Mouse (Mus musculus): Measurements from ENCODE around the gene Asic4. TPM values are rescaled to one million over a fixed set of nuclear protein-coding genes. Genes with fewer than 3 reads are reported as not detected.

The Asic4 gene
- 0.09 and 0.51 TPM in 2 replicates for polyA plus RNA-seq (2012; rRNA removed; ENCODE audit: low replicate concordance)

GRCm38 (mm10) chr1:75450314-75451005 lies at the start of gene Asic4:
Gene Asic4 (plus strand): TSS chr1:75450436.

GRCm38 (mm10) chr1:75435475-75436328 lies 14.5 kb upstream of the Asic4 start, which contains the start of gene Gmppa:
Gene Gmppa (plus strand): TSS chr1:75435930.

GRCm38 (mm10) chr1:75478916-75479634 lies 28.8 kb downstream of the Asic4 start, which contains the start of the genes Chpf and Tmem198:
Gene Chpf (minus strand): TSS chr1:75479307.
Gene Tmem198 (plus strand): TSS chr1:75479532.

GRCm38 (mm10) chr1:75505956-75506831 lies 56.0 kb downstream of the Asic4 start, which contains the start of gene Obsl1:
Gene Obsl1 (minus strand): TSS chr1:75506452.

GRCm38 (mm10) chr1:75507006-75507405 lies 56.8 kb downstream of the Asic4 start, which contains the start of gene Inha:
Gene Inha (plus strand): TSS chr1:75507077.

GRCm38 (mm10) chr1:75521321-75522031 lies 71.2 kb downstream of the Asic4 start, which contains the start of gene Stk11ip:
Gene Stk11ip (plus strand): TSS chr1:75521529.

Other genes starting within 250 kb of the Asic4 start
- gene Glb1l, start 239.6 kb upstream of the Asic4 start, polyA plus RNA-seq (2012; rRNA removed; ENCODE audit: low replicate concordance), result 23.9 and 39.1 TPM in 2 replicates
- 186 and 199 TPM in 2 replicates for gene Stk16, start 239.6 kb upstream of the Asic4 start, polyA plus RNA-seq (2012; rRNA removed; ENCODE audit: low replicate concordance)
- 15.5 and 34.7 TPM in 2 replicates for gene Tuba4a, start 230.6 kb upstream of the Asic4 start, polyA plus RNA-seq (2012; rRNA removed; ENCODE audit: low replicate concordance)
- gene A630095N17Rik, start 218.3 kb upstream of the Asic4 start, polyA plus RNA-seq (2012; rRNA removed; ENCODE audit: low replicate concordance), result not detected in 2 replicates
- 42.8 TPM in 2 replicates for gene Dnajb2, start 214.0 kb upstream of the Asic4 start, polyA plus RNA-seq (2012; rRNA removed; ENCODE audit: low replicate concordance)
- gene Ptprn, start 185.9 kb upstream of the Asic4 start, polyA plus RNA-seq (2012; rRNA removed; ENCODE audit: low replicate concordance), result 0.04 TPM in 2 replicates
- not detected in 2 replicates for gene Resp18, start 172.0 kb upstream of the Asic4 start, polyA plus RNA-seq (2012; rRNA removed; ENCODE audit: low replicate concordance)
- 152 and 178 TPM in 2 replicates for gene Dnpep, start 132.4 kb upstream of the Asic4 start, polyA plus RNA-seq (2012; rRNA removed; ENCODE audit: low replicate concordance)
- gene Des, start 90.1 kb upstream of the Asic4 start, polyA plus RNA-seq (2012; rRNA removed; ENCODE audit: low replicate concordance), result 47.0 and 310 TPM in 2 replicates
- gene Speg, start 75.1 kb upstream of the Asic4 start, polyA plus RNA-seq (2012; rRNA removed; ENCODE audit: low replicate concordance), result 20.5 and 125 TPM in 2 replicates
- gene Gmppa, start 14.5 kb upstream of the Asic4 start, polyA plus RNA-seq (2012; rRNA removed; ENCODE audit: low replicate concordance), result 134 and 167 TPM in 2 replicates
- gene Chpf, start 28.9 kb downstream of the Asic4 start, polyA plus RNA-seq (2012; rRNA removed; ENCODE audit: low replicate concordance), result 83.3 and 185 TPM in 2 replicates
- gene Tmem198, start 29.1 kb downstream of the Asic4 start, polyA plus RNA-seq (2012; rRNA removed; ENCODE audit: low replicate concordance), result 2.2 and 3.9 TPM in 2 replicates
- gene Obsl1, start 56.0 kb downstream of the Asic4 start, polyA plus RNA-seq (2012; rRNA removed; ENCODE audit: low replicate concordance), result 15.6 and 98.4 TPM in 2 replicates
- 4.4 and 20.8 TPM in 2 replicates for gene Inha, start 56.6 kb downstream of the Asic4 start, polyA plus RNA-seq (2012; rRNA removed; ENCODE audit: low replicate concordance)
- 21.2 and 34.0 TPM in 2 replicates for gene Stk11ip, start 71.1 kb downstream of the Asic4 start, polyA plus RNA-seq (2012; rRNA removed; ENCODE audit: low replicate concordance)
- gene Slc4a3, start 95.8 kb downstream of the Asic4 start, polyA plus RNA-seq (2012; rRNA removed; ENCODE audit: low replicate concordance), result 18.1 and 52.3 TPM in 2 replicates